Mouse (Mus musculus): ENCODE measurements around the gene Nrxn2. TPM values are rescaled to one million over a fixed set of nuclear protein-coding genes. Genes with fewer than 3 reads are reported as not detected.

The Nrxn2 gene
- polyA plus RNA-seq, 1 experiment from 2014 or later, result 0.77 TPM

DNA sequence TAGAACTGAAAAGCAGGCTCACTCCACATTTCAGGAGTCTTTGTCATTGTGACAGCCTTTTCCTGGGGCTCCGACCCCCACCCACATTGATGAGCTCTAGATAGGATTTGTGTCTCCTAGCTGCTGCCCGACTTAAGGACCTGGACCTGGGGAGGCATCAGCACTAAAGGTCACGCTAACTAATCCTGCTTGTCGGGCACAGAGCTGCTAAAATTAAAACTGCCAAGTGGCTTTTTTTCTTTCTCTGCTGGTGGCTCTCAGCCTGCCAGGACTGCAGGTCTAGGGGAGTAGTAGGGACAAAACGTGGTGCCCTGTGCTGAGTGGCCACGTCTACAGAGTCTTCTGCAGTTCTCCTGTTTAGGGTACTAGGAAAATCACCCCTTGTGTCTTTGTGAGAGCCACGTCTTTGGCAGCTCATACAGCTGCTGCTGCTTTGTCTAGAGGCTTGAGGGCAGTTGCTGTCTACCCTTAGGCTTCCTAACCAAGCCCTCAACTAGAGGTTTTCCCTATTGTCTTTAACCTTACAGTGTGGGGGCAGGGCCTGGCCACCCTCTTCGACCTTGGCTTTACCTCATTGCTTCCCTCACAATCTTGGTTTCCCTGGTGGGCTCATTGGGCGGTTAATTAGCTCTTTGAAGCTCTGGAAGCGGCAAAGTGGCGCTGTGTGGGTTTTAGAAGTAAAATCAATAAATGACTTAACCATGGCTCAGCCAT is 41.0 kb upstream of the Nrxn2 start:
- 65% methylated on average over 11 of the region's 11 CpGs for WGBS

GRCm38 (mm10) chr19:6380411-6381166 is 37.9 kb upstream of the Nrxn2 start:
- ATAC-seq (replicated peaks; ENCODE audit: extremely low read depth, insufficient read depth, low FRiP score), result no peak
- peaks cover 26% of the 10 kb centered on the region for H3K36me3 ChIP-seq (ENCODE audit: control insufficient read depth, insufficient read depth)
- no peak overlapping the region for H3K4me2 ChIP-seq (ENCODE audit: low read depth, low read length)
- 91% methylated on average over 9 of the region's 9 CpGs for WGBS
- no peak overlapping the region for H3K27ac ChIP-seq (ENCODE audit: low read length)
- H3K9ac ChIP-seq (ENCODE audit: low read length), result no peak overlapping the region
- no peaks in the 10 kb centered on the region for H3K27me3 ChIP-seq (ENCODE audit: control insufficient read depth, insufficient read depth, low read length)
- peaks cover 39% of the 10 kb centered on the region for H3K4me1 ChIP-seq (ENCODE audit: control insufficient read depth, insufficient read depth, low read length)
- no peaks in the 10 kb centered on the region for H3K9me3 ChIP-seq (replicated peaks; ENCODE audit: control insufficient read depth, low read length)
- H3K4me3 ChIP-seq (ENCODE audit: low read length), result no peak overlapping the region

More for the DNA sequence above, 41.0 kb upstream of the Nrxn2 start:
- Histone ChIP-seq H3K9ac (ENCODE audit: low read length) (peak overlapping the region; percentile 18; the same call in 1 of the 2 replicates), H3K4me3 (ENCODE audit: low read length) (no peak overlapping the region), H3K4me2 (ENCODE audit: low read depth, low read length) (no peak overlapping the region), H3K9me3 (replicated peaks; ENCODE audit: control insufficient read depth, low read length) (no peaks in the 10 kb centered on the region), H3K36me3 (ENCODE audit: control insufficient read depth, insufficient read depth) (peaks cover 53% of the 10 kb centered on the region), H3K4me1 (ENCODE audit: control insufficient read depth, insufficient read depth, low read length) (peaks cover 20% of the 10 kb centered on the region), H3K27ac (ENCODE audit: low read length) (peak overlapping the region; percentile 84), H3K27me3 (ENCODE audit: control insufficient read depth, insufficient read depth, low read length) (no peaks in the 10 kb centered on the region)
- ATAC-seq (replicated peaks; ENCODE audit: extremely low read depth, insufficient read depth, low FRiP score), result no peak

GRCm38 (mm10) chr19:6381238-6381637 is 37.3 kb upstream of the Nrxn2 start:
- Histone ChIP-seq H3K9me3 (replicated peaks; ENCODE audit: control insufficient read depth, low read length) (no peaks in the 10 kb centered on the region), H3K27ac (ENCODE audit: low read length) (no peak overlapping the region), H3K27me3 (ENCODE audit: control insufficient read depth, insufficient read depth, low read length) (no peaks in the 10 kb centered on the region), H3K4me3 (ENCODE audit: low read length) (no peak overlapping the region), H3K36me3 (ENCODE audit: control insufficient read depth, insufficient read depth) (peaks cover 20% of the 10 kb centered on the region), H3K4me2 (ENCODE audit: low read depth, low read length) (no peak overlapping the region), H3K4me1 (ENCODE audit: control insufficient read depth, insufficient read depth, low read length) (peaks cover 43% of the 10 kb centered on the region), H3K9ac (ENCODE audit: low read length) (no peak overlapping the region)
- 91% methylated on average over 5 of the region's 5 CpGs for WGBS
- no peak for ATAC-seq (replicated peaks; ENCODE audit: extremely low read depth, insufficient read depth, low FRiP score)

DNA sequence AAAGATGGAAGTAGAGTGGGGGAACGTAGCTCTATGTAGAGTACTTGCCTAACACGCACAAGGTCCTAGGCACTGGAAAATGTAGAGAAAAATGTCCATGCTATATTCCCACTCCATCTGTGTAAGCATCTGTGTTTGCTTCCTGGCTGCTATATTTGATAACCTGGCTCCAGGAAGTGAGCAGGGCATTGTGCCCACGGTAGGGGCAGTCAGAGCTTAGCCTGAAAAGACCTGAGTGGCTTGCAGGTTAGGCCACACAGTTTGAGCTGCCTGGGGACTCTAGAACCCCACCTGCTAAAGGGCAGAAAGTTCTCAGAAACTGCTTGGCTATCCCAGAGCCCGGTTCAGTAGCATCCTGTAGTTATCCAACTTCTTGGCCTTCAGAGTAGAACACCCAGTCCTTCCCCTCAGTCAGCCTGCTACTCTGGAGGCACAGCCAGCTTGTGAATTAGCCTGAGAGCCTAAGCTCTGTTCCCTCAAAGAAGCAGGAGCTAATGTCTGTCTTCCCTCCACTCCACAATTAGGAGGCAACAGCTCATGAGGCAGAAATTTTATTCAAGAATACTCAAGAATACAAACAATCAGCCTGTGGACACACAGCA is 36.1 kb upstream of the Nrxn2 start:
- Histone ChIP-seq H3K27me3 (ENCODE audit: control insufficient read depth, insufficient read depth, low read length) (no peaks in the 10 kb centered on the region), H3K9me3 (replicated peaks; ENCODE audit: control insufficient read depth, low read length) (no peaks in the 10 kb centered on the region), H3K36me3 (ENCODE audit: control insufficient read depth, insufficient read depth) (peaks cover 9% of the 10 kb centered on the region), H3K4me1 (ENCODE audit: control insufficient read depth, insufficient read depth, low read length) (peaks cover 39% of the 10 kb centered on the region), H3K27ac (ENCODE audit: low read length) (peak overlapping the region; percentile 96), H3K4me2 (ENCODE audit: low read depth, low read length) (no peak overlapping the region), H3K4me3 (ENCODE audit: low read length) (no peak overlapping the region), H3K9ac (ENCODE audit: low read length) (0 out of 2 replicates have a peak overlapping the region, but pooled peaks have one; percentile 2)
- no peak for ATAC-seq (replicated peaks; ENCODE audit: extremely low read depth, insufficient read depth, low FRiP score)
- 64% methylated on average over 4 of the region's 4 CpGs for WGBS

GRCm38 (mm10) chr19:6383470-6383869 is 35.1 kb upstream of the Nrxn2 start:
- Histone ChIP-seq H3K4me1 (ENCODE audit: control insufficient read depth, insufficient read depth, low read length) (peaks cover 32% of the 10 kb centered on the region), H3K9ac (ENCODE audit: low read length) (peak overlapping the region; percentile 54), H3K27me3 (ENCODE audit: control insufficient read depth, insufficient read depth, low read length) (no peaks in the 10 kb centered on the region), H3K4me3 (ENCODE audit: low read length) (no peak overlapping the region), H3K4me2 (ENCODE audit: low read depth, low read length) (peak overlapping the region; percentile 68; the same call in 1 of the 2 replicates), H3K27ac (ENCODE audit: low read length) (peak overlapping the region; percentile 96), H3K36me3 (ENCODE audit: control insufficient read depth, insufficient read depth) (0 out of 2 replicates have a peak, but pooled peaks cover 2% of the 10 kb centered on the region), H3K9me3 (replicated peaks; ENCODE audit: control insufficient read depth, low read length) (no peaks in the 10 kb centered on the region)
- 26% methylated on average over 5 of the region's 5 CpGs for WGBS
- ATAC-seq (replicated peaks; ENCODE audit: extremely low read depth, insufficient read depth, low FRiP score), result no peak

GRCm38 (mm10) chr19:6384128-6384527 is 34.4 kb upstream of the Nrxn2 start, which contains the start of gene Pygm:
Gene Pygm, plus strand, starts transcription at chr19:6384399.
- Histone ChIP-seq H3K27me3 (ENCODE audit: control insufficient read depth, insufficient read depth, low read length) (no peaks in the 10 kb centered on the region), H3K9me3 (replicated peaks; ENCODE audit: control insufficient read depth, low read length) (no peaks in the 10 kb centered on the region), H3K4me1 (ENCODE audit: control insufficient read depth, insufficient read depth, low read length) (peaks cover 32% of the 10 kb centered on the region), H3K36me3 (ENCODE audit: control insufficient read depth, insufficient read depth) (0 out of 2 replicates have a peak, but pooled peaks cover 3% of the 10 kb centered on the region), H3K27ac (ENCODE audit: low read length) (peak within 1 kb of the TSS; percentile 96), H3K4me3 (ENCODE audit: low read length) (peak within 1 kb of the TSS; percentile 68), H3K9ac (ENCODE audit: low read length) (peak within 1 kb of the TSS; percentile 82), H3K4me2 (ENCODE audit: low read depth, low read length) (peak within 1 kb of the TSS; percentile 68)
- WGBS, result 3% methylated on average over 7 of the region's 7 CpGs
- peak; percentile 92 for ATAC-seq (replicated peaks; ENCODE audit: extremely low read depth, insufficient read depth, low FRiP score)

GRCm38 (mm10) chr19:6384954-6385353 is 33.6 kb upstream of the Nrxn2 start:
- Histone ChIP-seq H3K9me3 (replicated peaks; ENCODE audit: control insufficient read depth, low read length) (no peaks in the 10 kb centered on the region), H3K27ac (ENCODE audit: low read length) (peak overlapping the region; percentile 96), H3K27me3 (ENCODE audit: control insufficient read depth, insufficient read depth, low read length) (no peaks in the 10 kb centered on the region), H3K4me1 (ENCODE audit: control insufficient read depth, insufficient read depth, low read length) (peaks cover 35% of the 10 kb centered on the region), H3K4me2 (ENCODE audit: low read depth, low read length) (peak overlapping the region; percentile 68), H3K4me3 (ENCODE audit: low read length) (peak overlapping the region; percentile 68), H3K36me3 (ENCODE audit: control insufficient read depth, insufficient read depth) (0 out of 2 replicates have a peak, but pooled peaks cover 5% of the 10 kb centered on the region), H3K9ac (ENCODE audit: low read length) (peak overlapping the region; percentile 82)
- WGBS, result 34% methylated on average over 11 of the region's 11 CpGs
- no peak; the same call in 1 of the 2 replicates for ATAC-seq (replicated peaks; ENCODE audit: extremely low read depth, insufficient read depth, low FRiP score)

DNA sequence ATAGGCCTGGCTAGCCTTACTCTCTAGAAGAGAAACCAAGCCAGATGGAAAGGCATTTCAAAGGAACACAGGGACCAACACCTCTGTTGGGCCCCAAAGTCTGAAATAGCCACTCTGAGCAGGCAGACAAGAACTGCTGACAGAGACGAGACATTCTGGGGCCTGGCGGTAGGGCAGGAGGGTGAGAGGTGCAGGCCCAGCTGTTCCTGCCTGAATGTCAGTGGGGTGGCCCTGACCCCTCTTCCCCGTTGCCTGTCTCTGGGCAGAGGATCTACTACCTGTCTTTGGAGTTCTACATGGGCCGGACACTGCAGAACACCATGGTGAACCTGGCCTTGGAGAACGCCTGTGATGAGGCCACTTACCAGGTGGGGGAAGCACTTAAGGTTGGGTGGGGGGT is 33.1 kb upstream of the Nrxn2 start:
- H3K27ac ChIP-seq (ENCODE audit: low read length), result peak overlapping the region; percentile 96
- H3K4me3 ChIP-seq (ENCODE audit: low read length), result peak overlapping the region; percentile 68
- no peak for ATAC-seq (replicated peaks; ENCODE audit: extremely low read depth, insufficient read depth, low FRiP score)
- H3K36me3 ChIP-seq (ENCODE audit: control insufficient read depth, insufficient read depth), result 0 out of 2 replicates have a peak, but pooled peaks cover 8% of the 10 kb centered on the region
- peaks cover 35% of the 10 kb centered on the region for H3K4me1 ChIP-seq (ENCODE audit: control insufficient read depth, insufficient read depth, low read length)
- no peaks in the 10 kb centered on the region for H3K27me3 ChIP-seq (ENCODE audit: control insufficient read depth, insufficient read depth, low read length)
- WGBS, result 47% methylated on average over 5 of the region's 5 CpGs
- H3K4me2 ChIP-seq (ENCODE audit: low read depth, low read length), result peak overlapping the region; percentile 68
- H3K9me3 ChIP-seq (replicated peaks; ENCODE audit: control insufficient read depth, low read length), result no peaks in the 10 kb centered on the region
- peak overlapping the region; percentile 82 for H3K9ac ChIP-seq (ENCODE audit: low read length)

Measured in heart, embryonic 16.5 days (tissue).